Mouse (Mus musculus): ENCODE measurements at regions not wholly inside any gene's neighbourhood (a gene's known extent, or its start where the extent isn't known, plus 50 kb on each side); places are given as distances from the start of the nearest gene placed in this dataset.

DNA sequence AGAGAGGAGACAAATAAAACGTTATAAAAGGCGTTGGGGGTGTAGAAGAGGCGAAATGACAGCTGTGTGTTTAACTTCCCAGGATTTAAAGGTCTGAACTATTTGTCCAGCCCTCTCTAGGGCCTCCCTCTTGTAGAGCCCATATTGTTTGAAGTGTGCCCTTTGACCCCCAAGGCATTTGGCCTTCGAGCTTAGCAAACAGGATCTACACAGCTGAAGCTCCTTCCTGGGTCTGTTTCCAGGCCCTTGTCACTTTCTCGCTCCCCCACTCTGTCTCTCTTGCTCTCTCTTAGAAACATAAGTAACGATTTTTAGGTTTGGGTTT is 61.7 kb upstream of the Ankrd28 start:
- TF ChIP-seq CTCF (IDR thresholded peaks at IDR 0.05; ENCODE audit: low read depth, low read length): no peak
- no peak for TF ChIP-seq TAL1 (conservative IDR thresholded peaks at IDR 0.05; ENCODE audit: low read depth, low read length)
- TF ChIP-seq POLR2AphosphoS5 (IDR thresholded peaks at IDR 0.05; ENCODE audit: insufficient replicate concordance, low read depth, low read length): no peak
- TF ChIP-seq GATA2 (IDR thresholded peaks at IDR 0.05; ENCODE audit: borderline replicate concordance, low read depth, low read length): no peak
